Mouse (Mus musculus) liver, adult 2 months (tissue): ENCODE measurements around the gene Itgb2.

ENCODE experiments used
- CTCF ChIP-seq: fragments of 200-500 bp; IDR thresholded peaks from 2 replicates; pipeline ENCODE4 v1.5.1; 2011; ENCODE audit warnings: low read depth, low read length, control low read depth
- POLR2A ChIP-seq: fragments of 200-500 bp; IDR thresholded peaks from 2 replicates; pipeline ENCODE4 v1.6.1; 2011; ENCODE audit warnings: low read length, control low read depth; ENCODE audit not compliant: insufficient read depth; ENCODE audit errors: extremely low read depth

DNA sequence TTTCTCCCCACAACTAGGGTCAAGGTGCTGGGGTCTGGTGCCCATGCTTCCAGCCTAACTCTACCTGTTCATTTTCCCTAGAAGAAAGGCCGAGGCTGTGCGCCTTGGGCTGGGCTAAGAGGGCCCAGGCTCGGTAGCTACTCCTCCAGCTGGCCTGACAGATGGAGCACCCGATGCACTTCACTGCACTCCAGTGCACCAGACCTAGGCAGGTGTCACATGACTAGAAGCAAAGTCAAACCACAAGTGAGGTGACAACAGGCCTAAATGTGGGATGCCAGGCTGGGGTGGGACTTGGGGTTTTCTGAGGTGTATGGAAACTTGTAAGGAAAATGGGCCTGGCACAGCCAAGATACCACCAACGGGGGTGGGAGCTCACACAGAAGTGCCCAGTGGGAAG lies 23.5 kb upstream of the Itgb2 start:
- TF ChIP-seq CTCF (no peak), POLR2A (no peak)
